Mouse (Mus musculus) cortical plate, adult 2 months (tissue): Measurements from ENCODE around the gene Vcan.

Source experiments
- CTCF ChIP-seq: fragments of 200-500 bp; IDR thresholded peaks from 2 replicates; pipeline ENCODE4 v1.5.1; 2011; ENCODE audit warnings: mild to moderate bottlenecking, control low read depth, low read length; ENCODE audit not compliant: insufficient read depth; ENCODE audit errors: extremely low read depth
- POLR2A ChIP-seq: fragments of 200-500 bp; IDR thresholded peaks from 2 replicates; pipeline ENCODE4 v1.6.1; 2011; ENCODE audit warnings: mild to moderate bottlenecking, low read length, control low read depth; ENCODE audit not compliant: insufficient read depth; ENCODE audit errors: extremely low read depth

GRCm38 (mm10) chr13:89619064-89619463 lies 123.2 kb downstream of the Vcan start:
- TF ChIP-seq CTCF (no peak), POLR2A (no peak)
